8 mouse cellular contexts compared by ENCODE assay signal in genomic region chr2:32312318-32312964, GRCm38 (mm10). TPM values are rescaled to one million over a fixed set of nuclear protein-coding genes. Genes with fewer than 3 reads are reported as not detected.
DNase-seq lines count a peak whose midpoint lies in the region; ATAC-seq and TF ChIP-seq lines count a peak whose summit lies in the region.

No protein-coding gene starts in this region.

- peak; percentile 85 for DNase-seq in CD4-positive helper T cell, adult 2 months (ENCODE audit: low read depth, low spot score)
- peak; percentile 83 to 95 for DNase-seq in adrenal gland, adult (ENCODE audit: inconsistent age in 2 of 2, low spot score in 1 of 2)
- peak; percentile 94 for DNase-seq in kidney, postnatal 0 days (ENCODE audit: low spot score)
- peak; percentile 76 to 84 for DNase-seq in right cerebral cortex, postnatal 10 days (ENCODE audit: low spot score in 2 of 2)
- DNase-seq in urinary bladder, postnatal 14 days (ENCODE audit: low spot score): peak; percentile 89

- no peaks in the 10 kb centered on the region for H3K27me3 ChIP-seq in embryonic facial prominence, embryonic 12.5 days
- H3K27me3 ChIP-seq in heart, embryonic 15.5 days: peaks cover 23% of the 10 kb centered on the region
- no peaks in the 10 kb centered on the region for H3K27me3 ChIP-seq in kidney, postnatal 0 days (ENCODE audit: insufficient read depth, low read length)

- H3K4me1 ChIP-seq in embryonic facial prominence, embryonic 12.5 days: peaks cover 54% of the 10 kb centered on the region
- peaks cover 47% of the 10 kb centered on the region for H3K4me1 ChIP-seq in heart, embryonic 15.5 days (replicated peaks)
- peaks cover 23% of the 10 kb centered on the region for H3K4me1 ChIP-seq in kidney, postnatal 0 days (replicated peaks; ENCODE audit: insufficient read depth, low read length)

- H3K9me3 ChIP-seq in embryonic facial prominence, embryonic 12.5 days: no peaks in the 10 kb centered on the region
- H3K9me3 ChIP-seq in heart, embryonic 15.5 days (replicated peaks): no peaks in the 10 kb centered on the region
- no peaks in the 10 kb centered on the region for H3K9me3 ChIP-seq in kidney, postnatal 0 days (replicated peaks; ENCODE audit: low read length)

- ATAC-seq in embryonic facial prominence, embryonic 12.5 days (ENCODE audit: insufficient number of reproducible peaks, insufficient read depth, low FRiP score, low TSS enrichment): no peak
- peak; percentile 79 for ATAC-seq in heart, embryonic 15.5 days (replicated peaks; ENCODE audit: insufficient number of reproducible peaks, insufficient read depth, low FRiP score, low read depth)
- ATAC-seq in kidney, postnatal 0 days (replicated peaks; ENCODE audit: low FRiP score, low read depth): peak; percentile 85
- peak; percentile 85 for ATAC-seq in megakaryocyte, adult 5-6 weeks (ENCODE audit: poor library complexity, severe bottlenecking)

- H3K4me3 ChIP-seq in embryonic facial prominence, embryonic 12.5 days: peak overlapping the region; percentile 68
- peak overlapping the region; percentile 66 for H3K4me3 ChIP-seq in heart, embryonic 15.5 days
- peak overlapping the region; percentile 71 for H3K4me3 ChIP-seq in kidney, postnatal 0 days (replicated peaks; ENCODE audit: low read depth, low read length)

- peaks cover 41% of the 10 kb centered on the region for H3K36me3 ChIP-seq in embryonic facial prominence, embryonic 12.5 days
- peaks cover 9% of the 10 kb centered on the region; the same call in 1 of the 2 replicates for H3K36me3 ChIP-seq in heart, embryonic 15.5 days
- peaks cover 3% of the 10 kb centered on the region; the same call in 1 of the 2 replicates for H3K36me3 ChIP-seq in kidney, postnatal 0 days (ENCODE audit: insufficient read depth, low read length)

- H3K27ac ChIP-seq in embryonic facial prominence, embryonic 12.5 days: peak overlapping the region; percentile 61
- no peak overlapping the region for H3K27ac ChIP-seq in heart, embryonic 15.5 days
- no peak overlapping the region for H3K27ac ChIP-seq in kidney, postnatal 0 days

- H3K4me2 ChIP-seq in embryonic facial prominence, embryonic 12.5 days (replicated peaks): peak overlapping the region; percentile 94
- H3K4me2 ChIP-seq in heart, embryonic 15.5 days: peak overlapping the region; percentile 100
- H3K4me2 ChIP-seq in kidney, postnatal 0 days (ENCODE audit: low read length): peak overlapping the region; percentile 100

- WGBS in embryonic facial prominence, embryonic 12.5 days: 3% methylated on average over 53 of the region's 56 CpGs
- WGBS in heart, embryonic 15.5 days: 3% methylated on average over 56 of the region's 56 CpGs
- WGBS in kidney, postnatal 0 days: 3% methylated on average over 51 of the region's 56 CpGs

- no peak for TF ChIP-seq CTCF in kidney, postnatal 0 days (IDR thresholded peaks at IDR 0.05; ENCODE audit: low read depth)

- peak overlapping the region; percentile 79 for H3K9ac ChIP-seq in embryonic facial prominence, embryonic 12.5 days
- H3K9ac ChIP-seq in heart, embryonic 15.5 days: peak overlapping the region; percentile 71
- H3K9ac ChIP-seq in kidney, postnatal 0 days (ENCODE audit: low read depth, low read length): peak overlapping the region; percentile 78

RNA-seq across cellular contexts. Expression of gene Swi5, which starts 24.6 kb away (rescaled TPM):
- polyA plus RNA-seq in embryonic facial prominence, embryonic 12.5 days (2016; fragmentation: Nextera tagmentation; extraction: Ambion mirVana): 413 TPM in 2 replicates
- 275 and 299 TPM in 2 replicates for polyA plus RNA-seq in heart, embryonic 15.5 days (2015; fragmentation: Nextera tagmentation; extraction: Ambion mirVana)
- polyA plus RNA-seq in kidney, postnatal 0 days (2015; fragmentation: Nextera tagmentation; extraction: Ambion mirVana): 436 and 445 TPM in 2 replicates
- total RNA-seq in megakaryocyte, adult 5-6 weeks (2015): 114 and 143 TPM in 2 replicates
- total RNA-seq in megakaryocyte, adult 5-6 weeks (2017): 208 and 230 TPM in 2 replicates

RNA-seq across cellular contexts. Expression of gene Golga2, which starts 25.3 kb away (rescaled TPM):
- 27.4 and 29.7 TPM in 2 replicates for polyA plus RNA-seq in embryonic facial prominence, embryonic 12.5 days (2016; fragmentation: Nextera tagmentation; extraction: Ambion mirVana)
- 21.7 and 26.4 TPM in 2 replicates for polyA plus RNA-seq in heart, embryonic 15.5 days (2015; fragmentation: Nextera tagmentation; extraction: Ambion mirVana)
- 17.2 and 18.7 TPM in 2 replicates for polyA plus RNA-seq in kidney, postnatal 0 days (2015; fragmentation: Nextera tagmentation; extraction: Ambion mirVana)
- total RNA-seq in megakaryocyte, adult 5-6 weeks (2015): 9.7 and 20.1 TPM in 2 replicates
- 51.1 and 55.3 TPM in 2 replicates for total RNA-seq in megakaryocyte, adult 5-6 weeks (2017)

RNA-seq across cellular contexts. Expression of gene Ciz1, which starts 39.7 kb away (rescaled TPM):
- 50.6 and 57.8 TPM in 2 replicates for polyA plus RNA-seq in embryonic facial prominence, embryonic 12.5 days (2016; fragmentation: Nextera tagmentation; extraction: Ambion mirVana)
- 30.9 and 46.0 TPM in 2 replicates for polyA plus RNA-seq in heart, embryonic 15.5 days (2015; fragmentation: Nextera tagmentation; extraction: Ambion mirVana)
- polyA plus RNA-seq in kidney, postnatal 0 days (2015; fragmentation: Nextera tagmentation; extraction: Ambion mirVana): 33.7 and 33.8 TPM in 2 replicates
- total RNA-seq in megakaryocyte, adult 5-6 weeks (2015): 56.3 and 67.0 TPM in 2 replicates
- total RNA-seq in megakaryocyte, adult 5-6 weeks (2017): 66.2 and 81.0 TPM in 2 replicates

RNA-seq across cellular contexts. Expression of gene Dnm1, which starts 40.7 kb away (rescaled TPM):
- 45.0 and 47.8 TPM in 2 replicates for polyA plus RNA-seq in embryonic facial prominence, embryonic 12.5 days (2016; fragmentation: Nextera tagmentation; extraction: Ambion mirVana)
- polyA plus RNA-seq in heart, embryonic 15.5 days (2015; fragmentation: Nextera tagmentation; extraction: Ambion mirVana): 1.9 and 5.4 TPM in 2 replicates
- polyA plus RNA-seq in kidney, postnatal 0 days (2015; fragmentation: Nextera tagmentation; extraction: Ambion mirVana): 5.3 and 5.6 TPM in 2 replicates
- 0.47 TPM in 1 of 2 replicates, not detected in the other for total RNA-seq in megakaryocyte, adult 5-6 weeks (2015)
- total RNA-seq in megakaryocyte, adult 5-6 weeks (2017): not detected in 2 replicates

RNA-seq across cellular contexts. Expression of gene Uck1, which starts 52.5 kb away (rescaled TPM):
- polyA plus RNA-seq in embryonic facial prominence, embryonic 12.5 days (2016; fragmentation: Nextera tagmentation; extraction: Ambion mirVana): 69.9 and 81.5 TPM in 2 replicates
- polyA plus RNA-seq in heart, embryonic 15.5 days (2015; fragmentation: Nextera tagmentation; extraction: Ambion mirVana): 32.9 and 49.0 TPM in 2 replicates
- polyA plus RNA-seq in kidney, postnatal 0 days (2015; fragmentation: Nextera tagmentation; extraction: Ambion mirVana): 57.9 and 66.7 TPM in 2 replicates
- 18.7 and 29.3 TPM in 2 replicates for total RNA-seq in megakaryocyte, adult 5-6 weeks (2015)
- total RNA-seq in megakaryocyte, adult 5-6 weeks (2017): 19.3 and 19.6 TPM in 2 replicates
